8 mouse cellular contexts compared by ENCODE assay signal in the genomic region with DNA sequence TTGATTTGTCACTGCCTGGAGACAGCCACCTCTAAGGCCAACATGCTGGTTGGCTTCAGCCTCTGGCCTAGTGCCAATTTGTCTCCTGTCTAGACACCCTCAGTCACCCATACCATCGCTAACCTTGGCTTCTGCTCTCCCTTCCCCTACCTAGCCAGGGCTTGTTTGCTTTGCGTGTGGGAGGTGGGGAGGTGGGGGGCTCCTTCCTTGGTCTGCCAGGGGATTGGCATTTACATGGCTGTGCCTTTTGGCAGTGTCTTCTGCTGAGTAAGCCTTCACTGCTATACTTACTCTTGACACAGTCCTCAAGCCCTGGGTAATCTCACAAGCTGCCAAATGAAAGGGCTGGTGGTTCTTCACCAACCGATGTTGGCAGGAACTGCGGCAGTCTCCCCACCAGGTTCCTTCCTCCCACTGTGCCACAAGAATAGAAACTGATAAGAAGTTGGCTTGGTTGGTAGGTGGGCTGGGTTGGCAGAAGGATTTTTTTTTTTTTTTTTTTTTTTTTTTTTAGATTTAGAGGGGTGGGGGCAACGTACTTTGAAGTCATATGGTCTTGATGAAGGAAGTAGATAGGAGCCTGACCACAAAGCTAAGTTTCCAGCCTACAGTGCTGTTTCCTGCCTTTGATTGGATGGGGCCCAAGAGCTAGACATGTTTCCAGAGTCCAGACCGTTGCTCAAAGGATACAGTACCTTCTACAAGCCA. TPM values are rescaled to one million over a fixed set of nuclear protein-coding genes. Genes with fewer than 3 reads are reported as not detected.
DNase-seq lines count a peak whose midpoint lies in the region; ATAC-seq lines count a peak whose summit lies in the region.

No protein-coding gene starts in this region.

- 0 out of 2 replicates have a peak overlapping the region, but pooled peaks have one; percentile 0 for H3K4me2 ChIP-seq in heart, embryonic 14.5 days (ENCODE audit: low read length)

- 19% methylated on average over 6 of the region's 6 CpGs for WGBS in heart, embryonic 14.5 days

- H3K9ac ChIP-seq in heart, embryonic 14.5 days (ENCODE audit: low read length), result no peak overlapping the region

- H3K27me3 ChIP-seq in heart, embryonic 14.5 days (ENCODE audit: control insufficient read depth, insufficient read depth, low read length), result no peaks in the 10 kb centered on the region

- H3K9me3 ChIP-seq in heart, embryonic 14.5 days (ENCODE audit: control insufficient read depth, low read length), result no peaks in the 10 kb centered on the region

- no peak overlapping the region for H3K4me3 ChIP-seq in heart, embryonic 14.5 days (ENCODE audit: control insufficient read depth in 1 of 2, insufficient read depth in 1 of 2, low read depth in 1 of 2, low read length in 2 of 2)

- peak overlapping the region; percentile 46 to 76 for H3K27ac ChIP-seq in heart, embryonic 14.5 days (replicated peaks in 1 of 2; ENCODE audit: control insufficient read depth in 1 of 2, insufficient read depth in 1 of 2, low read depth in 2 of 2, low read length in 2 of 2)

- H3K36me3 ChIP-seq in heart, embryonic 14.5 days (ENCODE audit: control insufficient read depth, insufficient read depth, low read length), result peaks cover 3% of the 10 kb centered on the region; the same call in 1 of the 2 replicates

- peaks cover 26 to 55% of the 10 kb centered on the region in 2 experiments for H3K4me1 ChIP-seq in heart, embryonic 14.5 days (ENCODE audit: control insufficient read depth in 2 of 2, insufficient read depth in 2 of 2, low read length in 2 of 2)

- peak; percentile 89 for DNase-seq in CD4-positive helper T cell, adult 2 months (ENCODE audit: low read depth, low spot score)
- peak; percentile 81 for DNase-seq in MEL-GATA-1-ER (ENCODE audit: extremely low read depth, low read depth)
- DNase-seq in cerebellum, postnatal 36 days, result peak; percentile 65 to 77
- peak; percentile 89 for DNase-seq in layer of hippocampus, adult 9-11 months
- DNase-seq in lung, postnatal 36 days, result peak; percentile 80
- peak; percentile 71 for DNase-seq in thymus, postnatal 14 days
- no peak for DNase-seq in embryo, embryonic 11 days

- ATAC-seq in heart, embryonic 14.5 days (ENCODE audit: insufficient number of reproducible peaks, insufficient read depth, low FRiP score, low read depth), result peak; percentile 52

RNA-seq across cellular contexts. Expression of gene St3gal2, which starts 19.3 kb away (rescaled TPM):
- polyA plus RNA-seq in heart, embryonic 14.5 days (2014; fragmentation: Nextera tagmentation; extraction: Ambion mirVana), result 9.6 and 10.4 TPM in 2 replicates

RNA-seq across cellular contexts. Expression of gene Fuk, which starts 36.7 kb away (rescaled TPM):
- 4.9 and 6.0 TPM in 2 replicates for polyA plus RNA-seq in heart, embryonic 14.5 days (2014; fragmentation: Nextera tagmentation; extraction: Ambion mirVana)

RNA-seq across cellular contexts. Expression of gene Ddx19a, which starts 58.6 kb away (rescaled TPM):
- 13.8 and 14.9 TPM in 2 replicates for polyA plus RNA-seq in heart, embryonic 14.5 days (2014; fragmentation: Nextera tagmentation; extraction: Ambion mirVana)
